Mouse (Mus musculus) heart, postnatal 10 days (tissue): ENCODE results near the gene Ttyh2. TPM values are rescaled to one million over a fixed set of nuclear protein-coding genes. Genes with fewer than 3 reads are reported as not detected.

Source experiments
- DNase-seq, 2 experiments: peaks; one replicate each; pipeline ENCODE4 v3.0.0; 2021
- intact Hi-C: fragments of 180-260 bp; cut with DNase I; formaldehyde crosslinking; loops from one replicate; pipeline ENCODE4 v1.15.1; 2025
- total RNA-seq, 2 experiments: library from RNA; stranded (reverse); gene quantifications; 2 replicates each; pipeline ENCODE4 v1.2.3; 2021

The Ttyh2 gene
- total RNA-seq, 2 experiments from 2014 or later, result 25.2 to 26.3 TPM

- intact Hi-C loops, result loop anchor here (2.0 to 10.0 kb wide), 3 partner anchors 22 to 238 kb away; no protein-coding TSS in a partner anchor
- peak; percentile 35 to 44 for DNase-seq
Observed at GRCm38 (mm10) chr11:114676431-114676830, 1.2 kb downstream of the Ttyh2 start.

- peak; percentile 27 to 47 for DNase-seq
Observed at GRCm38 (mm10) chr11:114676896-114677530, 1.8 kb downstream of the Ttyh2 start.

GRCm38 (mm10) chr11:114679582-114679981 is 4.4 kb downstream of the Ttyh2 start:
- intact Hi-C loops, result loop anchor here (10.0 kb wide), 1 partner anchor 235 kb away; no protein-coding TSS in a partner anchor
- peak; percentile 53 to 61 for DNase-seq

More at GRCm38 (mm10) chr11:114676896-114677530, 1.8 kb downstream of the Ttyh2 start:
- intact Hi-C loops, result loop anchor here (2.0 to 10.0 kb wide), 3 partner anchors 22 to 238 kb away; no protein-coding TSS in a partner anchor

- DNase-seq, result peak; percentile 58 to 63
- intact Hi-C loops, result no loop called here
Observed at GRCm38 (mm10) chr11:114680291-114680690, 5.1 kb downstream of the Ttyh2 start.

GRCm38 (mm10) chr11:114681054-114681453 is 5.8 kb downstream of the Ttyh2 start:
- DNase-seq, result no peak
- intact Hi-C loops, result no loop called here

- intact Hi-C loops, result no loop called here
- DNase-seq, result no peak
Observed at GRCm38 (mm10) chr11:114682321-114682900, 7.2 kb downstream of the Ttyh2 start.

- DNase-seq, result no peak
- intact Hi-C loops, result no loop called here
Observed at GRCm38 (mm10) chr11:114683029-114683721, 7.9 kb downstream of the Ttyh2 start.

- intact Hi-C loops, result no loop called here
- no peak for DNase-seq
Observed at GRCm38 (mm10) chr11:114683722-114684621, 8.7 kb downstream of the Ttyh2 start.

- intact Hi-C loops, result no loop called here
- no peak for DNase-seq
Observed at GRCm38 (mm10) chr11:114684627-114685373, 9.6 kb downstream of the Ttyh2 start.

GRCm38 (mm10) chr11:114685526-114686040 is 10.4 kb downstream of the Ttyh2 start:
- intact Hi-C loops, result no loop called here
- DNase-seq, result no peak

- intact Hi-C loops, result no loop called here
- no peak for DNase-seq
Observed at GRCm38 (mm10) chr11:114686221-114686959, 11.2 kb downstream of the Ttyh2 start.

- intact Hi-C loops, result no loop called here
- DNase-seq, result peak; percentile 35 to 50
Observed at GRCm38 (mm10) chr11:114687574-114688188, 12.4 kb downstream of the Ttyh2 start.

GRCm38 (mm10) chr11:114688729-114689128 is 13.5 kb downstream of the Ttyh2 start:
- intact Hi-C loops, result no loop called here
- no peak for DNase-seq

- intact Hi-C loops, result no loop called here
- no peak for DNase-seq
Observed at GRCm38 (mm10) chr11:114690192-114690591, 15.0 kb downstream of the Ttyh2 start.

- intact Hi-C loops, result no loop called here
- DNase-seq, result no peak
Observed at GRCm38 (mm10) chr11:114691454-114692182, 16.4 kb downstream of the Ttyh2 start.

- intact Hi-C loops, result no loop called here
- no peak for DNase-seq
Observed at GRCm38 (mm10) chr11:114692601-114693000, 17.4 kb downstream of the Ttyh2 start.

GRCm38 (mm10) chr11:114693456-114693855 is 18.2 kb downstream of the Ttyh2 start:
- no peak for DNase-seq
- intact Hi-C loops, result no loop called here

GRCm38 (mm10) chr11:114694451-114694850 is 19.2 kb downstream of the Ttyh2 start:
- DNase-seq, result no peak
- intact Hi-C loops, result no loop called here
